Mouse (Mus musculus) spleen, postnatal 36 days (tissue): ENCODE results near the gene Pcare.
"Not testable (repeated sequence)": the region's sequence is repeated elsewhere in the genome, so short reads cannot be mapped to it uniquely, and the experiment has no call there.

Experiments used
- DNase-seq, 2 experiments: peaks; one replicate each; pipeline ENCODE4 v3.0.0; 2022; ENCODE audit warnings: low spot score in 2 of 2, mixed read lengths in 1 of 2

Gene Pcare

DNA sequence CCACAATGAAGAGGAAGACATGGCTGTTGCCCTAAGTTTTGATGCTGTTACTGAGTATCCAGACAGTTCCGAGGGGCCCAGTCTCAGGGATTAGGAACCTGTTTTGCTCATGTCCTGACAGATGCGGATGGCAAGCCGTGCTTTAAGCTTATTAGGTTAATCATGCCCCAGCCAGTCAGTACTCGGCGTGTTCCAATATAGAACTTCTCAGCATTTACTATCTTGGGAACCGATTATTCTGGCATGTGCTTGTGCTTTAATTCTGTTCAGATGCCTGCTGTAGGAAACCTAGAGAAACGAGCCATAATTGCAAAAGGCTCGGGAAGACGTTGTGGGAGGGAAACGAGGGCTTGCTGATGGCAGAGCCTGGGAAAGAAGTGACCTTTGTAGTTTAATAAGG lies at the start of gene Pcare:
Gene Pcare, minus strand, starts transcription at position 64 of the 400 bp plus-strand sequence.
- DNase-seq: no peak

DNA sequence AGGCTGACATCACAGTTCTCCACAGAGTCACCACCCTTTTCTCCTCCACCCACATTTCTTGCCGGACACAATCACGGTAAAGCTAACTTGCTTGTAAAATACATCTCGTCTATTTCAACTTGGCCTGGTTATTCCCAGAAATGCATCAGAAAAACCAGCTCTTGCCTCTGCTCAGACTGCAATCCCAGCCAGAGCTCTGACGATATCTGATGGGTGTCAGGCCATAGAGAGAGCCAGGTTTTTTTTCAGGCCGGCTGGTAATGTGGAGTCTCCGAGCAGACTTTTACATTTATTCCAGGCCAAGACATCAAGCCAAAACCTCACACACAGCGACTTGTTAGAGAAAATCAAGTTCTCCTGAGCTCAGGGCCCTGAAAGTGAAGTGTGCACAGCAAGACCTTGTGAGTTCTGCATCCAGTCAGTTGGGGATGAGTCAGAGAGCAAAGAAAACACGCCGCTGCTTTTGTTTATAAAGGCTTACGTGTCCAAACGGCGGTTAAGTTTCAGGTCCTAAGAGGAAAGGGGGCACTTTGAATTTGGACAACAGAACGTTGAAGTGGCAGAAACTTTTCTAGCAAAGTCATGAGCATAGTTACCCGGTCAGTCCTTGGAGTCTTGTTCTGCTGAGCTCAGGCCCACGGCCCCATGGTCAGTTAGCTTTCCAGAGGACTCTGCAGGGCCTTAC lies 43.0 kb upstream of the Pcare start:
- DNase-seq: no peak

DNA sequence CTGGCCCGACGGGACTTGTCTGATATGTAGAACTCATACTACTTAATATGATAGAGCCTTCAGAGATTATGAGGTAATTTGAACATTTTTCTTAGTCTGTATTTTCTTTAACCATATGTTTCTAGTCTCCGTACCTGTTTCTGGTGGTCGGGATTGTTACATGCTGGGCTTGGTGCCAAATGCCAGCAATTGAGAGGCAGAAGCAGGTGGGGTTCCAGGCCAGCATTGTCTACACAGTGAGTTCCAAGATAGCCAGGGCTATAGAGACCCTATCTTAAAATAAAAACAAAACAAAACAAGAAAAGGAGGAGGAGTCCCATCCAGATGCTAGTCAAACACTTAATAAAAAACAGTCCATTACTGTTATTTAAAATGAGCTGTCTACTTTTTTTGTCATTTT lies 38.9 kb upstream of the Pcare start:
- DNase-seq: no peak

DNA sequence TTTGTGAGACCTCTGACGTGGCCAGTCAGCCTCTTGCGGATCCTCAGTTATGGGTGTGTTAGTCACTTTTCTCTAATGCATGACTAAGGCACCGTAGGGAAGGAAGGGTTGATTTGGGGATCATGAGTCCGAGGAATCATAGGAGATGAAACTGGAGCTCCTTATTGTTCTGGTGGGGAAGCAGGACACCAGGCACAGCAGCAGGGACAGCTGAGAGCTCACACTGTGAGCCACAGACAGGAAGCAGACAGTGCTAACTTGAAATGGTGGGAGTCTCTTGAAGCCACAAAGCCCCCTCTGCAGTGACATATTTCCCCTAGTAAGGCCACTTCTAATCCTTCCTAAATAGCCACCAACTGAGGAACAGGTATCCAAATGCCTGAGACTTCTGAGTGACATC lies 38.4 kb upstream of the Pcare start:
- DNase-seq: no peak

DNA sequence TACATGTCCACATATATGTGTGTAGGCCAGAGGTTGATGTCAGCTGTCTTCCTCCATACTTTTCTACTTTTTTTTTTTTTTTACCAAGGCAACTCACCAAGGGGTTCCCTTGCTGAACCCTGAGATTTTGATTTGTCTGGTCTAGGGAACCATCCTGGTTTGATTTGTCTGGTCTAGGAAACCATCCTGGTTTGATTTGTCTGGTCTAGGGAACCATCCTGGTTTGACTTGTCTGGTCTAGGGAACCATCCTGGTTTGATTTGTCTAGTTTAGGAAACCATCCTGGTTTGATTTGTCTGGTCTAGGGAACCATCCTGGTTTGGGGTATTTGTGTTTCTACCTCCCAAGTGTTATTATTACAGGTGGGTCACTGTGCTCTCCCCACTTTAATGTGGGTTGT lies 33.8 kb upstream of the Pcare start:
- no peak for DNase-seq

DNA sequence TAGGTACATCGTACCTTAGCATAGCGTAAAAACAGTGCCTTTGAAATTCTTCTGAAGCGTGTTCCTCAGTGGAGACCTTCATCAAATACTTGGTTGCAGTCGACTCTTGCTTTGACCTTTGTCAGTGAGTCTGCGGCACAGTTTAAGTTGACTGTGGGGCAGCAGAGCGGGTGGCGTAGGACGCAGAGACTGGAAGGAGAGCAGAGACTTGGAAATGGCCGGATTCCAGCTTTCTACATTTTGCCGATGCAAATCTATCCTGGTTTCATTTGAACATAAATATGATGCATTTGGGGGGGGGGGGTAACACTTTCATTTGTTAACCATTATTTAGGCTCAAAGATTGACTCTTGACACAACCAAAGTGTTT lies 30.7 kb upstream of the Pcare start:
- no peak for DNase-seq

DNA sequence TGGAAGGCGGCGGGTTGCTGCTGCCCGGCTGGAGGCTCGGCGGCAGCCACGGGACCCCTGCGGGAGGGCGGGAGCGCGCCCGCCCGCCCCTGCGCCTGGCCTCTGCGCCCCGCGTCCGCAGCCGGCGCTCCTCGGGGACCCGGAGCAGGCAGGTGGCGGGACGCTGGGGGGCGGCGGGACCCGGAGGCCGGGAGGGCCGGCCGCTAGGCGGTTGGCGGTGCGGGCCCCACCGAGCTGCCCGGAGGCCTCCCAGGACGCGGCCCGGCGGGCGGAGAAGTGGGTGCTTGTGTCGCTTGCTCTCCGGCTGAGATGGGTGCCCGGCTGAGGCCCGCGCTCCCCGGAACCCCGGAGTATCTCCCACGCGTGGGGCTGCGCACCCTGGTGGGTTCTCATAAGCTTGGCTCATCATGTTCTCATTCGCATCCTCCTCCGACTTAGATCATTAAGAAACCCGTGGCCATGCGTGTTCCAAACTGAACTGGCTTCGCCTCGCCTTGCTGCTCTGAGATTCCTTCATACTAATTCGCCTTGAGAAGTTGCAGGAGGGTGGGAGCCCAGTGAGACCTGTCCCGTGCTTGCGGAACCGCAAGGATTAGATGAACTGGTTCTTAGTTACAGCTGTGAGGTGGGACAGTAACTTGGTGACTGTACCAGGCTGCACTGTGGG lies 30.1 kb upstream of the Pcare start:
- no peak for DNase-seq

DNA sequence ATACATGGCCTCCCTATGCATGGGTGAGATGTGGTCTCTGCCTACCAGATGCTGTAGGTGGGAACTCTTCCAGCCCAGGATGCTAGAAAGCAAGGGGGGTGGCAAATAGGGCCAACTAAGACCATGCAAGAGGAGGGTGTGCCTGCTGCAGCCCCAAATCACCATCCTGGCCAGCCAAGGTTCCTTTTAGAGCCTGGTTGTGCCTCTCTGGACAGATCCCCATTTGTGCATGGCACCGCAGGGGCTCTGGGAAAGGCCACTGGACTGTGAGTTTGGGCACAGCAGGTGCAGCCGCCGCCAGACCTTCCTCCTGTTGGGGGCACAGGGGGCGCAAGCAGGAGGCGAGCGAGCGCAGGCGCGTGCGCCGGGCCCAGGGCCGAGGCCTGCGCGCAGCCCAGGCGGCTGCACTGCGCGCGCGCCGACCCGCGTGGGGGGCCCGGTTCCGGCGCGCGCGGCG lies 29.6 kb upstream of the Pcare start:
- no peak for DNase-seq

DNA sequence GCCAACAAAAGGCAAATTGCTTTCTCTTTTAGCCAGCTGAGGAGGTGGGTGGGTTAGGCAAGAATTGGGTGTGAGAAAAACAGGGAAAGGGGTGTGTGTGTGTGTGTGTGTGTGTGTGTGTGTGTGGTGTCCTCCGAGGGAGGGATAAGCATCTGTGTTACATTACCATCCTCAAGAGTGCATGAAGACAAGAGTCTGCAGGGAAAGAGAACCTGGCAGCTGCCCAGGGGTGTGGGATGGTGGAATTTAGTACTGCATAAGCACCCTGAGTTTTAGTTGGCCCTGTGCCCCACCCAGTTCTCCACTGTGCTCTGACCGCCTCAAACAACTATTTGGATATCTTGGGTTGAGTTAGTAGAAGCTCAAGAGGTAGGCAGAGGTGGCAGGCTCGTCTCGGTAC lies 28.3 kb upstream of the Pcare start:
- no peak for DNase-seq

DNA sequence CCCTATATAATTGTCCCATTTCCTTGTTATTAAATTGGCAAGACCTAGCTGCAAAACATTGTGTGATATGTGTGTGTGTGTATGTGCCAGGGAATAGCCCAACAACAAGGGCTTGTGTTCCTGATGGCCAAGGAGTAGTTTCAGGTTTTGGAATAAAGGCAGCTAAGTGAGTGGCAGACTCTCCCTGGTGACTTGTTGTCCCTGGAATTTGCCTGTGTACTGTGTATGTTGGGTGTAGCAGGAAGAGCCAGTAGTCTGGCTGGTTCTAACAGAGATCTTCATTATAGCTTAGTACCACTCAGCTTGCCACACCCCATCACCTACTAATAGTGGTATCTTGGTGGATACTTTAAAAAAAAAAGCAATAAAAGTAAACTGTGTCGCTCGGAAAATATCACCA lies 27.8 kb upstream of the Pcare start:
- DNase-seq: no peak

DNA sequence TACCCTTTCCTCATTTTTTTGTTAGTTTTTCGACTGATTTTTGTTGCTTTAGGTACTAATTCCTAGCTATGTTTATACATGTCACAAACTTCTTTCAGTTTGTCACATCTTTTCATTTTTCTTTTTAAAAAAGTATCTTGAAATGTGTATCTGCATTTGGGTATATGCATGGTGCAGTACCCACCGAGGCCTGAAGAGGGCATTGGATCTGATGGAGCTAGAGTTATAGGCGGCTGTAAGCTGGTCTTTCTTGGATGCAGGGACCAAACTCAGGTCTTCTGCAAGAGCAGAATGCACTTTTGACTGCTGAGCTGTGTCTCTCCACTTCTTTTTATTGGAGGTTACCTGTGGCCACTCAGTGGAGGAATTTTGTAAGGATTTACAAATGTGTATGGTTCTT lies 26.0 kb upstream of the Pcare start:
- no peak for DNase-seq

DNA sequence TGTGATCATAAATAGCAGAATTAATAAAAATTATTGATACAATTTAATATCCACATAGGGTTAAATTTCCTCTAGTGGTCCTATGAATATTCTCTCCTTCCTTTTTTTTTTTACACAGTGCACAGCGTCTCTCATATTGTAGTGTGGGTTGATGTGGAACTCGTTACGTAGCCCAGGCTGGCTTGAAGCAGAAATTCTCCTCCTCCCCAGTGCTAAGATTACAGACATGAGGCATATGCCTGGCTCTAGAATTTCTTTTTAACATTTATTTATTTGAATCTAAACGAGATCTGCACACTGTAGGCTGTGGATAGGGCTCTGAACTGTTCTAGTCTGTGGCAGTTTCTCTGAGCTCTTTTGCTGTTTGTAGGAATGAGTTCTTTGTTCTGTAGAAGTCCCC lies 22.6 kb upstream of the Pcare start:
- no peak for DNase-seq

DNA sequence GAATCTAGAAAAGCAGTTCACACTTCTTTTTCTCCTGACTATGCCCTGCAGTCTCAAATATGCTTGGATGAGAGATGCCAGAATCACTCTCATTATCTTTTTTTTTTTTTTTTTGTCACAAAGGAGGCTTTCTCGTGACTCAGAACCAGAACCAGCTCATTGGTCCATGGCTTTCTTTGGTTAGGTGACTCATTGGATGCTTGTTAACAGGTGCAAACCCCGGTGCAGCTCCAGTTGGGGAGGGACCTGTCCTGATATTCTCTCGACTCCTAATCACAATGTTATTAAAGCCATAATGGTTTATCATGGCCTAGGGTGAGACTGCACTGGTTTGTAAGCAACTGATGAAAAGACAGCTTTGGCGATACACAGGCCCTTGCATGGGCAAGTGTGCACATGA lies 21.5 kb upstream of the Pcare start:
- no peak for DNase-seq

DNA sequence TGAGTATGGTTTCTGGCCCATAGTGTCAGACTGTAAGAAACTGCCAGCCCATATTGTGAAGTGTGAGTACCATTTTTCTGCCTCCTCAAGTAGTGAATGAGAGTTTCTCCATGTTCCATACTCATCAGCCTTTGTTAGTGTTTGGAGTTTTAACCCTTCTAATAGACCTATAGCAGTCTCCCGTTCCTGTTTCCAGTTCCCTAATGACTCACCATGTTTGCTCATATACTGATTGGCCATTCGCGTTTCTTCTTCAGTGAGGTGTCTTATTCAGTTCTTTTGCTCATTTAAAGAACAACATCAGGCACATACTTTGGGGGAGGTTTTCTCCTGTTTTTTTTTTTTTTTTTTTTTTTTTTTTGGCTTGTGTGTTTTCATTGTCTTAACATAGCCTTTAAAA lies 18.0 kb upstream of the Pcare start:
- no peak for DNase-seq

DNA sequence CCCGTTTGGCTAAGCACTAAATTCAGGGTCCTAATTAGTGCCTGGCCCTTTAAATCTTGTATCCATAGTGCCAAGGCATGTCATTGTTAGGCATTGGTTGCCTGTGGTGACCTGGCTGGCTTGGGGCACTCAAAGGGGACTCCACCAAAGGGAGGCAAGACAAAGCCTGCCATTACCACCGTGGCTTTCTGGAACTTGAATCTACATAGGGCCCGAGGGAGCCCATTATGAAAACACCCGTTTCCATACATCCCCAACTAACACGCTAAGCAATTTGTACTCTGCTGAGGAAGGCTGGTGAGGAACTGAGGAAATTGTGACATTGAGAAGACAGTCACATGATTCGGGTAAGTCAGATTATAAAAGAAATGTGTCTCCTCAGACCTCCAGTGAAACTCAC lies 16.9 kb upstream of the Pcare start:
- no peak for DNase-seq

DNA sequence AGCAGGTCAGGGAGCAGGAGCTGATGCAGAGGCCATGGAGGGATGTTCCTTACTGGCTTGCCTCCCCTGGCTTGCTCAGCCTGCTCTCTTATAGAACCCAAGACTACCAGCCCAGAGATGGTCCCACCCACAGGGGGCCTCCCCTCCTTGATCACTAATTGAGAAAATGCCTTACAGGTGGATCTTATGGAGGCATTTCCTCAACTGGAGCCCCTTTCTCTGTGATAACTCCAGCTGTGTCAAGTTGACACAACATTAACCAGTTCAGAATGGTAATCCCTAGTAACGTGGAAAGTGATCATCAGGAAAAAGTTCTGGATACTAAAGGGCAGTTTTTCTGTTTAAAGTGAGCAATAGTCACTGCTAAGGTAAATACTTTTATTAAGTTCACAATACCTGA lies 15.5 kb upstream of the Pcare start, which contains the start of gene Clip4:
Gene Clip4, plus strand, starts transcription at position 301 of the 400 bp plus-strand sequence.
- DNase-seq: not testable (repeated sequence)

DNA sequence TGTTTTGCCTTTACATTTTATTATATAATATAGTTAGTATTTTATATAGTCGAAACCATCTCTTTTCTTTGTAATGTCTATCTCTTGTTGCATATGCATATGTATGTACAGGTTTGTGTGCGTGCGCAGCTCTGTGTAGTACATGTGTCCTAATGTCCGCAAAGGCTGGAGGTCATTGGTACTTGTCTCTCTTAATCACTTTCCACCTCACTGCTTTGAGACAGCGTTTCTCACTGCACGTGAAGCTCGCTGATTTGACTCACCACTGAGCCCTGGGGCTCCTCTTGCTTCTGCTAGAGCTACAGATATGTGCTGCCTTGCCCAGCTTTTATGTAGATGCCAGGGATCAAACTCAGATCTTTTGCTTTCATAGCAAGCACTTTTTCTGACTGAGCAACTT lies 7.8 kb upstream of the Pcare start:
- no peak for DNase-seq

DNA sequence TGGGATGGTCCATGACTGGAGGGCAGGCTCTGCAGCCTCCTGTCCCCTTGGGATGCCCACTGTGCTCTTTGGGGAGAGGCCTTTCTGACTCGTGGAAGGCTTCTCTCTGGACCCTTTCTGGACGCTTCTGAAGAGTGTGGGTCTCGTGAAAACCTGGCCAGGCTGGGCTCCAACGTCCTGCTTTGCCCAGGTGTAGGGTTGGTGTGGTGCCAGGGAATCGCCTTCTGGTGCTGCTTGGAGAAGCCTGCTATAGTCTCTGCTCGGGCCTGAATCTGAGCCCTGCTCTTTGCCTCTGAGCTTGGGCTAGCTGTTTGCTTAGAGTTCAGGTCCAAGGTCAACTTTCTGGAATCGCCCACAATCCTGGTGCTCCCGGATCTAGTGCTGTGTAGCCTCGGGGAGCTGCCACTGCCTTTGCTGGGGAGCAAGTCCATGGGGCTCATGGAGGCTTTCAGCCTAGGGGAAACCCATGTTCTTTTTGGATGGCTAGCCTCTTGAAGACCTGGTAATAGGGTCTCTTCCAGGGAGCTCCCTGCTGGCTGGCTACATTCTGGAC lies 3.0 kb downstream of the Pcare start:
- DNase-seq: no peak

DNA sequence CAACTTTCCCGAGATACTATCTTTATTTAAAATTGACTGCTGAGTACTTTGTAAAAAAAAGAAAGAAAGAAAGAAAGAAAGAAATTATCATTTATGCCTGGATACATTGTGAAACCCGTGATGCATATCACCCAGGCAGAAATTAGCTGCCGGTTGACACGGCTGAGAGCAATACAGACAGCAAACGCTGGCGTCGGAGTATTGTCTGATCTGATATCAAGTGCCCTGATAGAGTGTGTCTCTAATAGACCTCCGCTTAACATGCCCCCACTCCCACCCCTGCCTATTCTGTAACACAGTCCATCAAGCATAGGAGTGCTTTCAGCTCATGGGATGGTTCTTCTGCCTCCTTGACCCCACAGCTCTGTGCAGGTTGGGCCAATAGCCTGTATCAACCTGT lies 5.1 kb downstream of the Pcare start:
- no peak for DNase-seq

DNA sequence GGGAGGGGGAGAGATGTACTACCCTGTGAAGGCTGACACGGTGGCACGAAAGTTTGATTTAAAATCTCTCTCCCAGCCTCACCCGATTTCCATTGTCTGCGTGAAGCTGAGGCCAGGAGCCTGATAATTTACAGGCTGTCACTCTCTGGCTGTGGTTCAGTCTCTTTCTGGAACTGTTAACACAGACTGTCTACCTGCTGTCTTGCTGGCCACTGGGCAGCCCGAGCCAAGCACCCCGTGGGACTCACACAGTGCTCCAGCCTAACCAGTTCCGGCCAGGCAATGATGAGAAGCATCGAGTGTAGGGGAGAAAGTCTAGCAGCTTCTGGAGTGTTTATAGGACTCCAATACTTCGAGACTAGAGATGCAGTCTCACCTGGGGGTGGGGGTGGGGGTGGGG lies 6.6 kb downstream of the Pcare start:
- no peak for DNase-seq

DNA sequence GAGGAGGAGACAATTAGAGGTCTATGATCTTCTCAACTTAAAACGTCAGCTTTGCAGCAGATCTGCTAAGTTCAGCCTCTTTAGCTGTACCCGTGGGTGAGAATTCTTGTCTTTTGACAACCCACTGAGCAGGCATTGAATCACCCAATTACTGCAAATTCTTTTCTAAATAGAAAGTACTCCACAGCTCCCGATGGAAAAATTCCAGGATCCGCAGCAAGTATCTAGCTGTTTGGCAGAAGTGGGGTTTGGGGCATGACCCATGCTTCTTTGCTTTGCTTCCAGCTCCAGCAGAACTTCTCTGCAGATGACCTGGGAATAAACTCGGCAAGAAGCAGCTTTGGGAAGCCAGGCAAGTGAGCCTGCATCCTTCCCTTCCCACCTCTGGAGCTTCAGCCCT lies 9.8 kb downstream of the Pcare start:
- no peak for DNase-seq

DNA sequence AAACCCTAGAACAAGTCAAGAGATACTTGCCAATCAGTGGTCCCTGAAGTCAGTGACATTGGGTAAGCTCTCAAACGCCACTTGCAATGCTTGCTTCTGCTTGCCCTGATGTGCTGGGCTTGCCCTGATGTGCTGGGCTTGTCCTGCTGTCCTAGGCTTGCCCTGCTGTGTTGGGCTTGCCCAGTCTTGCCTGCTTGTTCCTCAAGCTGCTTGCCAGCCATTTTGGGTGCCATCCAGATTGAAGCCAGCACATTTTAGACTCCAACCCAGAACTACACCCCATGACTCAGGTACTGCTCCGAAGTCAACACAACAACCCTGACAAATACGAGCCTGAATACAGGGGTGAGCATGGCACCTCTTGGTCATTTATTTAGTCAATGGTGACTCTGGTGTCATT lies 10.5 kb downstream of the Pcare start:
- DNase-seq: no peak

DNA sequence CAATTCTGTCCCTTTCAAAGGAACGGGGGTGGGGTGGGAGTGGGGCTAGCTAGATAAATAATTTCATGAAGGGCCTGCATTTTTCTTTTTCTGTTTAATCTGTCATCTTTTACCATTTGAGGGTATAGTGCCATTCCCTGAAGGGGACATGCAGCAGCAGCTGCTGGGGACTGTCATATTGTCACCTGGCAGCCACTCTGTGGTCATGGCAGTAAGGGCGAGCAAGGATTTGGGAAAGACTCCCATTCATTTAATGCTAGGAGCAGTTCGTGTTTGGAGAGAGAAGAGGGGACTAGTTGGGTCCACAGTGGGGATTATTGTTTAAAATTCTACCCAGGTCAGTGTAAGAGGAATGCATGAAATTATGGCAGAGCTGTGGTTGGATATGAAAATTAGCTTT lies 16.3 kb downstream of the Pcare start:
- DNase-seq: no peak
